Mouse (Mus musculus) kidney, adult 10 weeks (tissue): ENCODE data around the gene Osmr. TPM values are rescaled to one million over a fixed set of nuclear protein-coding genes. Genes with fewer than 3 reads are reported as not detected.

Experiments used
- polyA plus RNA-seq: library from polyadenylated mRNA; stranded (reverse); fragments of 350-450 nt; fragmentation: Illumina TruSeq; extraction: RNeasy Lipid Tissue Mini Kit (QIAGEN cat#74804); gene quantifications from one replicate; pipeline ENCODE4 v1.2.3, GENCODE M21; 2014; ENCODE audit warnings: low read depth, low replicate concordance

Osmr gene
- 12.9 TPM for polyA plus RNA-seq

DNA sequence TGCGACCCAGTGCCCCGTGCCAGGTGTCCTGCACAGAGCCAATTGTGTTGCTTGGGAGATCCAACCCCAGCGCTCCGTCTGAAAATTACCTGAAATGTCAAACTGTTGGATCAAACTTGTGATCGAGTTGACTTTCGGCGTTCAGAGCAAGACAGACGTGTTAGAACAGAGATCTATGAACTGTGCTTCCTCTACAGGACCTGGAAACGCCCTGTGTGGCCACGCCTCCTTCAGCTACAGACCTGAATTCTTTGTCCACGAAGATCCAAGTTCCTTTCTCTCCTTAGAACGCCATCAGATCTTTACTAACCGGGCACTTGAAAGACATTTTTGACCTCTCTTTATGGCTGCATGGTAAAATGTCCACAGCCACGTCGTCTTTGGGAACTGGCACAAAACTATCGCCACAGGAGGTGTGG is at the start of gene Osmr:
Gene Osmr (minus strand): TSS at position 369 of the 419 bp plus-strand sequence.

Other genes starting within 250 kb of the Osmr start
- 18.2 TPM for gene Rictor, start 166.6 kb downstream of the Osmr start, polyA plus RNA-seq
- 65.8 TPM for gene Lifr, start 215.6 kb upstream of the Osmr start, polyA plus RNA-seq